Mouse (Mus musculus) kidney, postnatal 0 days (tissue): ENCODE results near the gene Ttc1. TPM values are rescaled to one million over a fixed set of nuclear protein-coding genes. Genes with fewer than 3 reads are reported as not detected.

ENCODE experiments used
- ATAC-seq: fragments of 200-750 bp; cut with Nextera tagmentation; replicated peaks from 2 replicates; pipeline ENCODE4 v1.8.0; 2017; ENCODE audit warnings: low read depth, moderate number of reproducible peaks, moderate TSS enrichment, moderate library complexity; ENCODE audit not compliant: low FRiP score
- DNase-seq: peaks from one replicate; pipeline ENCODE4 v3.0.0-alpha.2; 2016; ENCODE audit warnings: low spot score
- H3K27ac ChIP-seq: fragments of 300-500 bp; sonication (generic); 2 replicates; pipeline ENCODE4 v1.5.1; 2014; ENCODE audit warnings: mild to moderate bottlenecking
- H3K27me3 ChIP-seq: fragments of 300-500 bp; sonication (generic); 2 replicates; pipeline ENCODE4 v1.6.1; 2014; ENCODE audit warnings: low read length, mixed read lengths; ENCODE audit not compliant: insufficient read depth
- H3K36me3 ChIP-seq: fragments of 300-500 bp; sonication (generic); 2 replicates; pipeline ENCODE4 v1.6.1; 2014; ENCODE audit warnings: low read length, mixed read lengths; ENCODE audit not compliant: insufficient read depth
- H3K4me1 ChIP-seq: fragments of 300-500 bp; sonication (generic); replicated peaks from 2 replicates; pipeline ENCODE4 v1.6.1; 2014; ENCODE audit warnings: antibody characterized with exemption, low read length, mixed read lengths; ENCODE audit not compliant: insufficient read depth
- H3K4me2 ChIP-seq: fragments of 300-500 bp; sonication (generic); 2 replicates; pipeline ENCODE4 v1.6.1; 2014; ENCODE audit warnings: mild to moderate bottlenecking, low read length, moderate library complexity, mixed read lengths
- H3K4me3 ChIP-seq: fragments of 300-500 bp; sonication (generic); replicated peaks from 2 replicates; pipeline ENCODE4 v1.5.1; 2014; ENCODE audit warnings: low read depth, low read length
- H3K9ac ChIP-seq: fragments of 300-500 bp; sonication (generic); 2 replicates; pipeline ENCODE4 v1.6.1; 2014; ENCODE audit warnings: low read depth, low read length
- H3K9me3 ChIP-seq: fragments of 300-500 bp; sonication (generic); replicated peaks from 2 replicates; pipeline ENCODE4 v1.6.1; 2016; ENCODE audit warnings: low read length, inconsistent platforms, mixed read lengths
- CTCF ChIP-seq: IDR thresholded peaks from 2 replicates; pipeline ENCODE4 v1.5.1; 2016; ENCODE audit warnings: antibody characterized with exemption, low read depth, mild to moderate bottlenecking, moderate library complexity
- WGBS: fragments of 180-500 bp; shearing (Covaris S2); extraction: QIAGEN DNeasy Blood & Tissue Kit; methylation state at CpG from one replicate; pipeline ENCODE4 v1.1.7; 2014; 5-methylcytosine and 5-hydroxymethylcytosine counted together
- polyA plus RNA-seq: library from polyadenylated mRNA; unstranded; fragments of >200 nt; fragmentation: Nextera tagmentation; extraction: Ambion mirVana; gene quantifications from 2 replicates; pipeline ENCODE4 v1.2.1, GENCODE M21; 2015

The Ttc1 gene
- polyA plus RNA-seq, 1 experiment from 2014 or later, result 77.6 TPM

DNA sequence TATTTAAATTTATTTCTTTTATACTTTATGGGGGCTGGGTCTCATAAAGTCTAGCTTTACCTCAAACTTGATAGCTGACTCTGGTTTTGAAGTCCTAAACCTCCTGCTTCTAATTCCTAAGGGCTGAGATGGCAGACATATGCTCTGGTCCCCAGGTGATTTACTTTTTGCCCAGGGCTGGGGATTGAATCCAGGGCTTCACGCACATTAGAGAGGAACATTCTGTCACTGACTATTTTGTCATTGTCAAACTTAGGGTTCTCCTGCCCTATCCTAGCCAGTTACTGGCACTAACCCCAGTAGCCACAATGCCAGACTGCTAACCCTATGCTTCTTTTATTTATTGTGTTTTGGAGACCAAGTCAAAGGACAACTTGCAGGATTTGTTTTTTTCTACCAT, 59.0 kb downstream of the Ttc1 start:
- Histone ChIP-seq H3K9me3 (no peaks in the 10 kb centered on the region), H3K36me3 (peaks cover 32% of the 10 kb centered on the region; the same call in 1 of the 2 replicates), H3K4me1 (0 out of 2 replicates have a peak, but pooled peaks cover 4% of the 10 kb centered on the region), H3K27me3 (no peaks in the 10 kb centered on the region), H3K4me3 (no peak overlapping the region), H3K27ac (no peak overlapping the region), H3K9ac (no peak overlapping the region), H3K4me2 (no peak overlapping the region)
- no peak for TF ChIP-seq CTCF
- DNase-seq (no peak), ATAC-seq (no peak)
- 96% methylated on average over 1 of the region's 1 CpGs for WGBS

DNA sequence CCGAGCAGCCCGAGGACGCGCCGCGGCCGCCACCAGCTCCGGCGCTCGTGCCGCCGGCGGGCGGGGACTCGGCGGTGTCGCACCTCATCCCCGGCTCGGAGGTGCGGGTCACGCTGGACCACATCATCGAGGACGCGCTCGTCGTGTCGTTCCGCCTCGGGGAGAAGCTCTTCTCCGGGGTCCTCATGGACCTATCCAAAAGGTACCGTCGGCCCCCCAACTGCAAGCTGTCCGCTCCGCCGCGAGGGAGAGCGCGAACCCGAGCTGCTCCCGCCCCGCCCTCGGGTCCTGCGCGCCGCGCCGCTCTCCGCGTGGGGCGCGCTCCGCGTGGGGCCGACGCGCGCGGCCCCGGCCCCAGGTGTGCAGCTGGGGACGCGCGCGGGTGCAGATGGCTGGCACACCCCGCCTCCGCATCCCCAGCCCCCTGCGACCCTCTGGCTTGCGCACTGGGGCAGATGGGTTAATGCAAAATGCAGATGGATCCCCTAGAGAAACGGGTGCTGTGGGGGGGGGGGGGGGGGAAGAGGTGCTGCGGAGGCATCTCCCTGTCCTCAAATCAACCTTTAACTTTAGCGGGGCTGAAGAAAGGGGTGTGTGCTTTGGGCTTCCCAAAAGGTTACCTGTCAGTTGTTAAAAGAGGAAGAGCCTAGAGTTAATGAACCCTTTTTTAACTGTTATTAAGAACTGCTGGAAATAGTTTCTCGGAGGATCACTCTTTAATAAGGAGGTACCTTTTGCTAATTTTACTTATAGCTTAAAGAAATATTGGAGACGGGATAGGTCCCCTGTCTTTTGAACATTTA, 65.2 kb downstream of the Ttc1 start:
- peak overlapping the region; percentile 95 for H3K4me3 ChIP-seq
- no peaks in the 10 kb centered on the region for H3K9me3 ChIP-seq

DNA sequence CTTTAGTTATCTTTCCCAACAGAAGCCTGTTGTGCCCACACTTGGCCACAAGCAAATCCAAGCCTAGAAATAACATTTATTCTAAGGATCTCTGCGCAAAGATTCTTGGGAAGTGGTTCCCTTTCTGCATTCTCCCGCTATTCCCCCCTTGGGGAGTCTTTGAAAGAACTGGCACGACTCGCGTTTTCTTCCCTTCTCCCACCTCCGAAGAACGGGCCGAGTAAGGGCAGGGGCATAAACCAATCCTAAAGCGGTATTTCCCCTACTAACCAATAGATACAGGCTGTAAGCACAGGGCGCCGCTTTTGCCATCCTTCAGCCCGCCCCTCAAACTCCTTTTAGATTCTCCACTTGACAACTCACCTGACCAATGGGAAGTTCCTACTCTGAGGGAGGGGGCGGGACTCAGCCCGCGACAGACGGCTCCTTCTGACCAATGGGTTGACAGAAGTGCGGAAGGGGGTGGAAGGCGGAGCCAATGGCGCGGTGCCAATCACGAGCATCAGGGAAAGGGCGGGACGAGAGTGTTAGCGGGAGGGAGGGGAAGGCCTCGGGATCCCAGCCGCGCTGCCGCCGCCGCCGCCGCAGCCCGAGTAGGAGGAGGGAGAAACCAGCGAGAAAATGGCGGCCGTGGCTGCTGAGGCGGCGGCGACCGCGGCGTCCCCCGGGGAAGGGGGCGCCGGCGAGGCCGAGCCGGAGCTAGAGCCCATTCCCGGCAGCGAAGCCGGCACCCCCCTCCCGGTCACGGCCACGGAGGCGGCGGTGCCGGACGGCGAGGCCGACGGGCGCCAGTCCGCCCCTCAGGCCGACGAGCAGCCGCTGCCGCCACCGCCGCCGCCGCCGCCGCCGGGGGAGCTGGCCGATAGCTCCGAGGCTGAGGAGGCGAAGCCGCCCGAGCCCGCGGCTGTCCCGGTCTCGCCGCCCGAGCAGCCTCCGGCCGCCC, 66.1 kb downstream of the Ttc1 start, which contains the start of gene Pwwp2a:
Gene Pwwp2a (plus strand): TSS at position 527 of the 943 bp plus-strand sequence.
- WGBS, result under 1% methylated on average over 49 of the region's 87 CpGs
- Histone ChIP-seq H3K27me3 (no peaks in the 10 kb centered on the region), H3K4me1 (0 out of 2 replicates have a peak, but pooled peaks cover 9% of the 10 kb centered on the region), H3K4me2 (peak within 1 kb of the TSS; percentile 87), H3K4me3 (peak within 1 kb of the TSS; percentile 95), H3K9me3 (no peaks in the 10 kb centered on the region), H3K36me3 (no peaks in the 10 kb centered on the region), H3K27ac (peak within 1 kb of the TSS; percentile 93), H3K9ac (peak within 1 kb of the TSS; percentile 94)
- DNase-seq (peak; percentile 100), ATAC-seq (peak; percentile 100)
- TF ChIP-seq CTCF, result no peak

More for the DNA sequence above, 65.2 kb downstream of the Ttc1 start:
- ATAC-seq, result peak; percentile 23
- H3K27ac ChIP-seq, result peak overlapping the region; percentile 93
- no peak for TF ChIP-seq CTCF
- under 1% methylated on average over 70 of the region's 72 CpGs for WGBS
- peak; percentile 52 for DNase-seq
- peak overlapping the region; percentile 87 for H3K4me2 ChIP-seq
- H3K9ac ChIP-seq, result peak overlapping the region; percentile 94
- H3K36me3 ChIP-seq, result 0 out of 2 replicates have a peak, but pooled peaks cover 2% of the 10 kb centered on the region
- 0 out of 2 replicates have a peak, but pooled peaks cover 9% of the 10 kb centered on the region for H3K4me1 ChIP-seq
- H3K27me3 ChIP-seq, result no peaks in the 10 kb centered on the region

Other genes starting within 250 kb of the Ttc1 start
- gene Ccnjl, start 219.2 kb downstream of the Ttc1 start, polyA plus RNA-seq, result 14.1 and 14.2 TPM in 2 replicates
- 3.8 and 4.6 TPM in 2 replicates for gene 4933415A04Rik, start 161.0 kb downstream of the Ttc1 start, polyA plus RNA-seq
- 0.36 TPM in 1 of 2 replicates, not detected in the other for gene Fabp6, start 146.5 kb downstream of the Ttc1 start, polyA plus RNA-seq
- gene Pwwp2a, start 66.0 kb downstream of the Ttc1 start, polyA plus RNA-seq, result 23.0 and 23.2 TPM in 2 replicates
- gene Adra1b, start 153.2 kb upstream of the Ttc1 start, polyA plus RNA-seq, result 1.6 and 1.9 TPM in 2 replicates